Mouse (Mus musculus) lung, postnatal 0 days (tissue): ENCODE measurements at regions not wholly inside any gene's neighbourhood (a gene's known extent, or its start where the extent isn't known, plus 50 kb on each side); places are given as distances from the start of the nearest gene placed in this dataset.

ENCODE experiments used
- ATAC-seq: fragments of 200-750 bp; cut with Nextera tagmentation; 2 replicates; pipeline ENCODE4 v1.8.0; 2017; ENCODE audit warnings: moderate library complexity
- DNase-seq: peaks from one replicate; pipeline ENCODE4 v3.0.0-alpha.2; 2016; ENCODE audit warnings: low spot score
- H3K27ac ChIP-seq: fragments of 300-500 bp; sonication (generic); 2 replicates; pipeline ENCODE4 v1.5.1; 2014; ENCODE audit warnings: antibody characterized with exemption, mild to moderate bottlenecking, low read length, mixed read lengths
- H3K27me3 ChIP-seq: fragments of 300-500 bp; sonication (generic); replicated peaks from 2 replicates; pipeline ENCODE4 v1.6.1; 2014; ENCODE audit warnings: low read length, mixed read lengths; ENCODE audit not compliant: insufficient read depth
- H3K36me3 ChIP-seq: fragments of 300-500 bp; sonication (generic); 2 replicates; pipeline ENCODE4 v1.6.1; 2014; ENCODE audit warnings: low read length, mixed read lengths; ENCODE audit not compliant: insufficient read depth
- H3K4me1 ChIP-seq: fragments of 300-500 bp; sonication (generic); 2 replicates; pipeline ENCODE4 v1.6.1; 2014; ENCODE audit warnings: antibody characterized with exemption, low read depth, low read length, mixed read lengths; ENCODE audit not compliant: insufficient read depth
- H3K4me2 ChIP-seq: fragments of 300-500 bp; sonication (generic); replicated peaks from 2 replicates; pipeline ENCODE4 v1.6.1; 2014; ENCODE audit warnings: low read depth, mild to moderate bottlenecking, low read length, moderate library complexity, mixed read lengths
- H3K4me3 ChIP-seq: fragments of 300-500 bp; sonication (generic); 2 replicates; pipeline ENCODE4 v1.5.1; 2014; ENCODE audit warnings: low read depth, low read length
- H3K9ac ChIP-seq: fragments of 300-500 bp; sonication (generic); replicated peaks from 2 replicates; pipeline ENCODE4 v1.6.1; 2014; ENCODE audit warnings: low read depth, mild to moderate bottlenecking
- H3K9me3 ChIP-seq: fragments of 300-500 bp; sonication (generic); 2 replicates; pipeline ENCODE4 v1.6.1; 2016; ENCODE audit warnings: low read length, mixed read lengths
- CTCF ChIP-seq: IDR thresholded peaks from 2 replicates; pipeline ENCODE4 v1.5.1; 2016; ENCODE audit warnings: antibody characterized with exemption, mild to moderate bottlenecking
- EP300 ChIP-seq: IDR thresholded peaks from 2 replicates; pipeline ENCODE4 v1.6.1; 2016; ENCODE audit warnings: antibody characterized with exemption, mild to moderate bottlenecking, control low read depth
- WGBS: fragments of 180-500 bp; shearing (Covaris S2); extraction: QIAGEN DNeasy Blood & Tissue Kit; methylation state at CpG from one replicate; pipeline ENCODE4 v1.1.7; 2014; 5-methylcytosine and 5-hydroxymethylcytosine counted together

DNA sequence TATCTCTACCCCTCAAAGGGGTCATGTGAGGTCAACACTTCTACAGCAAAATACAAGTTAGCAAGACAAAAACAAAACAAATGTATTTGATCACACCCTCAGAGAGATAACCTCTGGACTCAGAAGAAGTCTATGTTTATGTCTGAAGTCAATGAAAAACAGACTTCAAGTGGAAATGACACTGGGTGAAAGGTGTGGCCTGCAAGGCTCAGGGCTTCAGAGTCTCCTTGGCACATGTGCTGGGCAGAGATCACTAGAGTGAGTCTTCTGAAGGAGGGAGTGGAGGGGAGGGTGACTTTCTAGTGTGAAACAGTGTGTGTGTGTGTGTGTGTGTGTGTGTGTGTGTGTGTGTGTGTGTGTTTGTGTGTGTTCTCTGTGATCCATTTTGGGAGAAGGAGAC, 68.2 kb downstream of the Il12a start:
- no peak for ATAC-seq
- Histone ChIP-seq H3K27me3 (no peaks in the 10 kb centered on the region), H3K4me3 (no peak overlapping the region), H3K9ac (no peak overlapping the region), H3K4me2 (no peak overlapping the region), H3K27ac (no peak overlapping the region), H3K36me3 (no peaks in the 10 kb centered on the region), H3K9me3 (no peaks in the 10 kb centered on the region), H3K4me1 (no peaks in the 10 kb centered on the region; the same call in 1 of the 2 replicates)
- TF ChIP-seq CTCF, result no peak
- no peak for TF ChIP-seq EP300
- no peak for DNase-seq

DNA sequence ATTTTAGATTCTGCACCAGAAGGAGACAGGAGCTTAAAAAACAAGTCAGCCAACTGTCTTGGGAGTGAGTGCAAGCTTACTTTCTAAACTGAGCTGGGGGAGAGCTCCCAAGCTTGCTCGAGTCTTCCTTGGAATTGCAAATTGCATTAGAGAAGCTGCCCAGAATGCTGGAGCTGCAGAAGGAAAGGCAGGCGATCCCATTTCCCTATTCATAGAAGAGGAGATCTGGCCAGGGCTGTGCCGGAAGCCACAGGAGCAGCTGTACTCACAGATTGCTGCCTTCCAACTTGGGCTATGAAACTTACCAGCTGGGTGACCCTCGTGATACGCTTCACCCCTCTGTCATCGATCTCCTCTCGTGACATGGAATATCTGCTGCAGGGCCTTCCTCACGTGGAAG, 68.9 kb downstream of the Il12a start:
- H3K4me2 ChIP-seq, result no peak overlapping the region
- no peaks in the 10 kb centered on the region for H3K9me3 ChIP-seq
- DNase-seq (peak; percentile 43), ATAC-seq (peak; percentile 62)
- H3K27me3 ChIP-seq, result no peaks in the 10 kb centered on the region
- H3K27ac ChIP-seq, result no peak overlapping the region
- 0 out of 2 replicates have a peak, but pooled peaks have one; percentile 30 for TF ChIP-seq EP300
- no peak for TF ChIP-seq CTCF
- WGBS, result 32% methylated on average over 8 of the region's 8 CpGs
- H3K4me1 ChIP-seq, result no peaks in the 10 kb centered on the region; the same call in 1 of the 2 replicates
- H3K36me3 ChIP-seq, result no peaks in the 10 kb centered on the region
- no peak overlapping the region for H3K4me3 ChIP-seq
- no peak overlapping the region for H3K9ac ChIP-seq

DNA sequence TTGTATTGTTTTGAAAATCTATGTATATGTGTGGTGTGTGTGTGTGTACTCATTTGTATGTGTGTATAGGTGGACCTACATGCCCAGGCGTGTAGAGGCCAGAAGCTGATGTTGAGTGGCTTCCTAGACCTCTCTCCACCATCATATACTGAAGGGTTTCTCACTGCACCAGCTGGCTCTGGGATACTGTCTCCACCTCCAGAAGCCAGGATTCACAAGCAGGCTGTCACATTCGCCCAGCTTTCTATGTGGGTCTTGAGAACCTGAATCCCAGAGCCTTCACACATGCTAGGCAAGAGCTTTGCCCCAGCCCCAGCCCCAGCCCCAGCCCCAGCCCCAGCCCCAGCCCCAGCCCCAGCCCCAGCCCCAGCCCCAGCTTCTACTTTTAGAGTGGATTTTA, 70.4 kb downstream of the Il12a start:
- Histone ChIP-seq H3K27ac (no peak overlapping the region), H3K4me1 (peaks cover 5% of the 10 kb centered on the region; the same call in 1 of the 2 replicates), H3K9me3 (no peaks in the 10 kb centered on the region), H3K4me3 (no peak overlapping the region), H3K4me2 (no peak overlapping the region), H3K36me3 (no peaks in the 10 kb centered on the region), H3K9ac (no peak overlapping the region), H3K27me3 (no peaks in the 10 kb centered on the region)
- WGBS, result 83% methylated on average over 2 of the region's 2 CpGs
- DNase-seq (no peak), ATAC-seq (no peak)
- no peak for TF ChIP-seq CTCF
- TF ChIP-seq EP300, result no peak

DNA sequence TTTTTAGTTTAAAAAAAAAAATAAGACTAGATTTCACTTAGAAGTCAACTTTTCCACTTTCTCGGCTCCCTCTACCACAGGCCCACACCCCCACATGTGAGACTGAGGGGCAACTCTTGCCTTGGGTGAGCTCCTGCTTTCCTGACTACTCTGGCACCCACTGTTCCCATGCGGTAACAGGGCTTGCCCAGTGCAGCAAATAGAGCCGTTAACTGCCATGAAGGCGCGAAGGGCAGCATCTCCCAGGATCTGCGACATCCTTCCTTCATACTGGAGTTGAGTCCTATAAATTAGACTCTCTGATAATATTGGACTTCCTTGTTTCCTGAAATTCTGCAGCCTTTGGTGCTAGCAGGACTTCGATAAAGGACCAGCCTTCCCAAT, 70.8 kb downstream of the Il12a start:
- Histone ChIP-seq H3K4me3 (no peak overlapping the region), H3K4me1 (peaks cover 5% of the 10 kb centered on the region; the same call in 1 of the 2 replicates), H3K27me3 (no peaks in the 10 kb centered on the region), H3K9ac (no peak overlapping the region), H3K27ac (no peak overlapping the region), H3K4me2 (peak overlapping the region; percentile 17; the same call in 1 of the 2 replicates), H3K9me3 (no peaks in the 10 kb centered on the region), H3K36me3 (no peaks in the 10 kb centered on the region)
- DNase-seq (no peak), ATAC-seq (no peak)
- no peak for TF ChIP-seq CTCF
- TF ChIP-seq EP300, result no peak
- whole genome bisulfite sequencing, result 48% methylated on average over 7 of the region's 7 CpGs

DNA sequence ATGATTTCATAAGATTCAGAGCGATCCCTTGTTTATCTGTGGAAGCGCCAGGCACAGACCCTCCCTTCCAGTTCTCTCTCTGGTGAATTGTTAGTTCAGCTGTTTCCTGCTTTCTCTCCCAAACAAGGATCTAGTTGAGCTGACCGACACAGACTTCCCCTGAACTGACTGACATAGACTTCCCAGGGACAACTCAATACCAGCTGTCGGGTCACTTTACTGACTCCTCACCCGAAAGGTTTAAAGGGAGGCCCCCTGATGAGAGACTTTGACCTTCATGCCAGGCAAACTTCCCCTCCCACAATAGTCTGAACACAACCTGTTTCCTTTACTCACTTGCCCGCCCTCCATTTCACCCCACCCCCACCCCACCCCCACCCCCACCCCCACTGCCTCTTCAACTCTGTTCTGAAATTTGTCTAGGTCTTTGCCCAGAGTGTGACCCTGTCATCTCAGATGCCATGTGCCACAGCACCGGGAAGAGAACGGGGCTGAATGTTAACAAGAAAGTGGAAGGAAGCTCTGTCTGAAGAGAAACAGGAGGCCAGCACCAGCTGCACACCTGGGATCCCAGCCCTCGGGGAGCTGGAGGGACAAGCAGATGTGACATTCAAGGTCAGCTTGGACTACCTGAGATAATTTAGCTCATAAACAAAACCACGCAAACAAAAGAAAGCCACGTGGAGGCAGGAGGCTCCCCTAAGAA, 71.3 kb downstream of the Il12a start:
- peak overlapping the region; percentile 17; the same call in 1 of the 2 replicates for H3K4me2 ChIP-seq
- H3K27me3 ChIP-seq, result no peaks in the 10 kb centered on the region
- DNase-seq (peak; percentile 55), ATAC-seq (peak; percentile 66)
- H3K9me3 ChIP-seq, result no peaks in the 10 kb centered on the region
- WGBS, result 17% methylated on average over 11 of the region's 11 CpGs
- peaks cover 5% of the 10 kb centered on the region; the same call in 1 of the 2 replicates for H3K4me1 ChIP-seq
- no peak overlapping the region for H3K27ac ChIP-seq
- H3K9ac ChIP-seq, result no peak overlapping the region
- no peaks in the 10 kb centered on the region for H3K36me3 ChIP-seq
- TF ChIP-seq EP300 (no peak), CTCF (no peak)
- H3K4me3 ChIP-seq, result no peak overlapping the region

DNA sequence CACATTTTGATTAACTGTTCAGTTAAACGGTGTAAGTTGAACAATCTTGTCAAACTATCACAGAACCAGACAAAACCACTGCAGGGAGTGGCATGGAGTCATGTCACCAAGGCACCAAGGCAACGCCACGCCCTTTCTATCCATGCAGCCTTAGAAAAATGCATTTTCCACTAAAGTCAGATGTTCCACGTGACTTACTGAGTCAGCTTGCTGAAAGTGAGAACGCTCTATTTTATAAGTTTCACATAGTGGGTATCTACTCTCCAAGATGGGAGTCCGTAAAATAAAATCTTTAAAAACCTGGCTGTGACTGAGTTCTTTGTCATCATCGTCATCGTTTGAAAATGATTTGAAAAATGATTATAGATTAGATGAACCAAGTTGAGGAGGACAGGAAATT, 72.5 kb downstream of the Il12a start:
- peaks cover 5% of the 10 kb centered on the region; the same call in 1 of the 2 replicates for H3K4me1 ChIP-seq
- no peak overlapping the region for H3K27ac ChIP-seq
- WGBS, result 88% methylated on average over 8 of the region's 8 CpGs
- DNase-seq (no peak), ATAC-seq (no peak)
- no peak for TF ChIP-seq CTCF
- no peak for TF ChIP-seq EP300
- H3K9me3 ChIP-seq, result no peaks in the 10 kb centered on the region
- H3K36me3 ChIP-seq, result no peaks in the 10 kb centered on the region
- H3K4me3 ChIP-seq, result no peak overlapping the region
- no peak overlapping the region for H3K9ac ChIP-seq
- no peak overlapping the region for H3K4me2 ChIP-seq
- no peaks in the 10 kb centered on the region for H3K27me3 ChIP-seq
